8 mouse cellular contexts compared by ENCODE assay signal in the genomic region with DNA sequence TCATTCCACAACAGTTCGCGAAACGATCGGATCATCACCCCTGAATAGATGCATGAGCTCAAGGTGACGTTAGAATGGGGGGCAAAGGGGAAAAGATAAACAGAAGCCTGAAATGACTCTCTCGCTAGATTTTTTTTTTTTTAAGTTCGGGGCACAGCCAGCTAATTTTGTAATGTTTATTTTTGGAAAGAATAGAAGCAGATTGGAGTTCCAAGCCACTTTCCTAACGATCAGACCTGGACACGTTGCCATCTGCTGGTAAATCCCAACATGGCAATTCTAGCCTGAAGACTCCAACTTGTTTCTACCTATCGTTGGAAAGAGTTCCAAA. TPM values are rescaled to one million over a fixed set of nuclear protein-coding genes. Genes with fewer than 3 reads are reported as not detected.
A peak's percentile ranks its signal among the peaks of the same experiment; 100 is the strongest.
DNase-seq lines count a peak whose midpoint lies in the region; ATAC-seq and TF ChIP-seq lines count a peak whose summit lies in the region.

A gene (minus strand): TSS at position 53 of the 331 bp plus-strand sequence.

- H3K27ac ChIP-seq in embryonic facial prominence, embryonic 11.5 days (replicated peaks; ENCODE audit: low read depth, low read length), result peak within 1 kb of the TSS; percentile 77
- peak within 1 kb of the TSS; percentile 93 for H3K27ac ChIP-seq in limb, embryonic 14.5 days (replicated peaks; ENCODE audit: low read depth, low read length)

- DNase-seq in adrenal gland, adult 18-20 months (ENCODE audit: low spot score in 2 of 2), result no peak
- peak; percentile 67 for DNase-seq in embryonic facial prominence, embryonic 11.5 days (ENCODE audit: low spot score)
- peak; percentile 76 to 88 for DNase-seq in heart, adult 9 months (ENCODE audit: low spot score in 2 of 2)
- DNase-seq in kidney, adult 9 months, result peak; percentile 82
- peak; percentile 79 for DNase-seq in limb, embryonic 14.5 days (ENCODE audit: low spot score)
- DNase-seq in frontal cortex, postnatal 14 days (ENCODE audit: low spot score in 2 of 2), result no peak

- no peaks in the 10 kb centered on the region for H3K27me3 ChIP-seq in embryonic facial prominence, embryonic 11.5 days (ENCODE audit: control insufficient read depth, insufficient read depth, low read length)
- H3K27me3 ChIP-seq in limb, embryonic 14.5 days (ENCODE audit: control insufficient read depth, insufficient read depth, low read length), result no peaks in the 10 kb centered on the region
- no peaks in the 10 kb centered on the region for H3K27me3 ChIP-seq in myocyte (ENCODE audit: control insufficient read depth, insufficient read depth, insufficient read length)

- no peaks in the 10 kb centered on the region for H3K9me3 ChIP-seq in embryonic facial prominence, embryonic 11.5 days (replicated peaks; ENCODE audit: control insufficient read depth, low read length)
- H3K9me3 ChIP-seq in limb, embryonic 14.5 days (ENCODE audit: control insufficient read depth, low read length), result no peaks in the 10 kb centered on the region

- H3K4me2 ChIP-seq in embryonic facial prominence, embryonic 11.5 days (ENCODE audit: low read depth, low read length), result peak within 1 kb of the TSS; percentile 63
- peak within 1 kb of the TSS; percentile 71 for H3K4me2 ChIP-seq in limb, embryonic 14.5 days (replicated peaks; ENCODE audit: low read depth, low read length, severe bottlenecking)
- peak within 1 kb of the TSS; percentile 99 for H3K4me2 ChIP-seq in myocyte (ENCODE audit: low read depth)

- H3K4me3 ChIP-seq in embryonic facial prominence, embryonic 11.5 days (ENCODE audit: low read depth, low read length), result peak within 1 kb of the TSS; percentile 64
- peak within 1 kb of the TSS; percentile 92 for H3K4me3 ChIP-seq in limb, embryonic 14.5 days (replicated peaks; ENCODE audit: low read length)
- peak within 1 kb of the TSS; percentile 91 for H3K4me3 ChIP-seq in myocyte

- peak within 1 kb of the TSS; percentile 66 for H3ac ChIP-seq in myocyte (ENCODE audit: control insufficient read depth, insufficient read length)

- H3K79me2 ChIP-seq in myocyte (ENCODE audit: control insufficient read depth, insufficient read depth), result peaks cover 32% of the 10 kb centered on the region

- no peak for ATAC-seq in CD4-positive, CD25-positive, alpha-beta regulatory T cell, adult 4 months
- no peak for ATAC-seq in embryonic facial prominence, embryonic 11.5 days (replicated peaks; ENCODE audit: insufficient number of reproducible peaks, low FRiP score, low TSS enrichment, low read depth)
- ATAC-seq in limb, embryonic 14.5 days (ENCODE audit: low FRiP score, low read depth), result no peak

- WGBS in embryonic facial prominence, embryonic 11.5 days, result 34% methylated on average over 10 of the region's 10 CpGs
- WGBS in limb, embryonic 14.5 days, result 30% methylated on average over 10 of the region's 10 CpGs

- H3K36me3 ChIP-seq in embryonic facial prominence, embryonic 11.5 days (replicated peaks; ENCODE audit: control insufficient read depth, insufficient read depth, low read depth, low read length), result no peaks in the 10 kb centered on the region
- peaks cover 12% of the 10 kb centered on the region; the same call in 1 of the 2 replicates for H3K36me3 ChIP-seq in limb, embryonic 14.5 days (ENCODE audit: control insufficient read depth, insufficient read depth, low read length)
- no peaks in the 10 kb centered on the region for H3K36me3 ChIP-seq in myocyte (ENCODE audit: control insufficient read depth, insufficient read depth)

- no peaks in the 10 kb centered on the region; the same call in 1 of the 2 replicates for H3K4me1 ChIP-seq in embryonic facial prominence, embryonic 11.5 days (ENCODE audit: control insufficient read depth, insufficient read depth, low read length)
- peaks cover 22% of the 10 kb centered on the region for H3K4me1 ChIP-seq in limb, embryonic 14.5 days (ENCODE audit: control insufficient read depth, insufficient read depth, low read length)

- H3K9ac ChIP-seq in embryonic facial prominence, embryonic 11.5 days (replicated peaks; ENCODE audit: low read length), result peak within 1 kb of the TSS; percentile 88
- H3K9ac ChIP-seq in limb, embryonic 14.5 days (ENCODE audit: low read depth, low read length, severe bottlenecking), result peak within 1 kb of the TSS; percentile 93

- no peak for TF ChIP-seq POLR2A in limb, embryonic 14.5 days (IDR thresholded peaks at IDR 0.05; ENCODE audit: borderline replicate concordance, extremely low read depth, insufficient read depth, insufficient read length)
- no peak for TF ChIP-seq POLR2A in myocyte (IDR thresholded peaks at IDR 0.05; ENCODE audit: insufficient read length, low read depth)

TF ChIP-seq in myocyte, 11 proteins besides CTCF, POLR2A, EP300 and RAD21:
- TF ChIP-seq CEBPB (IDR thresholded peaks at IDR 0.05; ENCODE audit: insufficient read depth, poor library complexity, severe bottlenecking) (no peak), E2F4 (IDR thresholded peaks at IDR 0.05; ENCODE audit: insufficient read depth) (no peak), TCF12 (IDR thresholded peaks at IDR 0.05; ENCODE audit: insufficient read depth, poor library complexity, severe bottlenecking) (no peak), TCF3 (IDR thresholded peaks at IDR 0.05; ENCODE audit: insufficient read length, low read depth) (no peak), POLR2AphosphoS2 (IDR thresholded peaks at IDR 0.05; ENCODE audit: insufficient read length, low read depth) (no peak), USF1 (IDR thresholded peaks at IDR 0.05; ENCODE audit: low read depth) (no peak), MYOG (IDR thresholded peaks at IDR 0.05; ENCODE audit: control insufficient read depth in 1 of 3, insufficient read depth in 1 of 3, insufficient read length in 2 of 3, low read depth in 2 of 3) (no peak), REST (IDR thresholded peaks at IDR 0.05; ENCODE audit: insufficient read depth, insufficient read length) (no peak), SRF (IDR thresholded peaks at IDR 0.05; ENCODE audit: control insufficient read depth, insufficient read length, low read depth) (no peak), MYOD1 (IDR thresholded peaks at IDR 0.05; ENCODE audit: control insufficient read depth in 1 of 3, insufficient read length in 2 of 3, low read depth in 2 of 3) (no peak)

RNA-seq across cellular contexts. Expression of the gene that starts here (rescaled TPM):
- polyA plus RNA-seq in CD4-positive, CD25-positive, alpha-beta regulatory T cell, adult 4 months (2017; shearing (Covaris generic)), result 10 to 100 TPM; 17.8 to 28.2 TPM
- total RNA-seq in adrenal gland, adult 18-20 months (2021), result 100 to 1,000 TPM; 114 to 125 TPM
- polyA plus RNA-seq in embryonic facial prominence, embryonic 11.5 days (2014; fragmentation: Nextera tagmentation; extraction: Ambion mirVana), result 8.2 and 10.5 TPM in 2 replicates
- polyA plus RNA-seq in limb, embryonic 14.5 days (2012; rRNA removed), result 26.1 and 26.9 TPM in 2 replicates
- 15.7 and 18.6 TPM in 2 replicates for polyA plus RNA-seq in limb, embryonic 14.5 days (2014; fragmentation: Nextera tagmentation; extraction: Ambion mirVana)
- 12.9 TPM for polyA plus RNA-seq in myocyte (2012; fragmentation: generic; extraction: Trizol)

Comparison
In these comparisons a context has a peak if more than half of its experiments do, and no peak if none do; other contexts are left out.
1. DNase-seq: peak in embryonic facial prominence, embryonic 11.5 days (single experiment), heart, adult 9 months (2 of 2), kidney, adult 9 months (single experiment) and limb, embryonic 14.5 days (single experiment); none in adrenal gland, adult 18-20 months (0 of 2) and frontal cortex, postnatal 14 days (0 of 2).
2. Peak in every context shown above with its lines, with median percentiles within 50 percentile points of each other: H3K4me2 ChIP-seq and H3K4me3 ChIP-seq.